9 mouse cellular contexts compared by ENCODE assay signal in the genomic region with DNA sequence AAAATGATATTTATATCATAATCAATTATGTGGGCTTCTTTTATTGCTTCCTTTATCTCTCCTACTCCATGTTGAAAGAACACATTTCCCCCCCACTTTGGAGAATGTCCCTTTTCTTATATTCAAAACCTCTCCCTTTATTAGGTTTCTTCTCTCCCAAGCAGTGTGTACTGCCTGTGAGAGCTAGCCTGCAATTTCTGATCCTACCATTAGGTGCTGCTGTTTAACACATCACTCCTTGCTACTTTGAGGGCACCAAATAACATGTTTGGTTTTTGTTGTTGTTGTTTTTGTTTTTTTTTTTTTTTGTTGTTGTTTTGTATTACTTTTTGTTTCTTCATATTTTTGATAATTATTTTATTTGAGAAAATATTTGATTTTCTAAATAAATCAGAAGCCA.
DNase-seq lines count a peak whose midpoint lies in the region; ATAC-seq and TF ChIP-seq lines count a peak whose summit lies in the region.
"Had no signal": no experiment of that assay in that cellular context is flagged by ENCODE, and none has a peak within 500 bp of the region (broad histone marks: within the 10 kb centered on the region; RNA-seq: fewer than 3 reads in every experiment).

No protein-coding gene starts in this region.

- no peaks in the 10 kb centered on the region for H3K4me1 ChIP-seq in heart, embryonic 12.5 days (replicated peaks)
- H3K4me1 ChIP-seq in midbrain, embryonic 12.5 days, result no peaks in the 10 kb centered on the region
- H3K4me1 ChIP-seq in midbrain, embryonic 13.5 days (replicated peaks), result no peaks in the 10 kb centered on the region
- H3K4me1 ChIP-seq in forebrain, embryonic 13.5 days, result no peaks in the 10 kb centered on the region
- H3K4me1 ChIP-seq: limb, embryonic 12.5 days had no signal

- H3K27me3 ChIP-seq in heart, embryonic 12.5 days (replicated peaks), result no peaks in the 10 kb centered on the region
- H3K27me3 ChIP-seq in midbrain, embryonic 12.5 days, result no peaks in the 10 kb centered on the region
- H3K27me3 ChIP-seq in midbrain, embryonic 13.5 days, result no peaks in the 10 kb centered on the region
- no peaks in the 10 kb centered on the region for H3K27me3 ChIP-seq in forebrain, embryonic 13.5 days
- H3K27me3 ChIP-seq: limb, embryonic 12.5 days had no signal

- no peak for TF ChIP-seq POLR2A in brain, embryonic 14.5 days (IDR thresholded peaks at IDR 0.05; ENCODE audit: borderline replicate concordance, extremely low read depth, insufficient read depth, insufficient read length, poor library complexity, severe bottlenecking)

- H3K36me3 ChIP-seq in heart, embryonic 12.5 days, result no peaks in the 10 kb centered on the region
- no peaks in the 10 kb centered on the region for H3K36me3 ChIP-seq in midbrain, embryonic 12.5 days
- no peaks in the 10 kb centered on the region for H3K36me3 ChIP-seq in midbrain, embryonic 13.5 days
- H3K36me3 ChIP-seq in forebrain, embryonic 13.5 days (ENCODE audit: poor library complexity, severe bottlenecking), result no peaks in the 10 kb centered on the region
- H3K36me3 ChIP-seq: limb, embryonic 12.5 days had no signal

- no peak overlapping the region for H3K4me2 ChIP-seq in heart, embryonic 12.5 days
- no peak overlapping the region for H3K4me2 ChIP-seq in midbrain, embryonic 12.5 days (replicated peaks)
- no peak overlapping the region for H3K4me2 ChIP-seq in midbrain, embryonic 13.5 days (replicated peaks)
- H3K4me2 ChIP-seq in forebrain, embryonic 13.5 days, result no peak overlapping the region
- H3K4me2 ChIP-seq: limb, embryonic 12.5 days had no signal

- peaks cover 6% of the 10 kb centered on the region; the same call in 1 of the 2 replicates for H3K9me3 ChIP-seq in heart, embryonic 12.5 days (replicated peaks)
- 0 out of 2 replicates have a peak, but pooled peaks cover 7% of the 10 kb centered on the region for H3K9me3 ChIP-seq in midbrain, embryonic 12.5 days
- H3K9me3 ChIP-seq in midbrain, embryonic 13.5 days, result no peaks in the 10 kb centered on the region
- no peaks in the 10 kb centered on the region; the same call in 1 of the 2 replicates for H3K9me3 ChIP-seq in forebrain, embryonic 13.5 days (replicated peaks)
- H3K9me3 ChIP-seq: limb, embryonic 12.5 days had no signal

- intact Hi-C loops in heart, postnatal 10 days (cut with DNase I), result loop anchor here (5.0 kb wide), 1 partner anchor 887 kb away; no protein-coding TSS in a partner anchor

- DNase-seq in heart, postnatal 10 days, result peak; percentile 37 to 50
- DNase-seq in brain, embryonic 14.5 days (ENCODE audit: low read depth), result peak; percentile 70
- no peak for DNase-seq in adrenal gland, postnatal 4 days (ENCODE audit: low spot score in 2 of 2)

- no peak overlapping the region for H3K27ac ChIP-seq in heart, embryonic 12.5 days (ENCODE audit: poor library complexity, severe bottlenecking)
- no peak overlapping the region for H3K27ac ChIP-seq in midbrain, embryonic 12.5 days (replicated peaks)
- H3K27ac ChIP-seq in midbrain, embryonic 13.5 days, result no peak overlapping the region
- no peak overlapping the region for H3K27ac ChIP-seq in forebrain, embryonic 13.5 days
- H3K27ac ChIP-seq: limb, embryonic 12.5 days had no signal

- no peak for ATAC-seq in heart, embryonic 12.5 days (ENCODE audit: insufficient number of reproducible peaks, low FRiP score)
- ATAC-seq in midbrain, embryonic 12.5 days (ENCODE audit: low FRiP score, low read depth), result 0 out of 2 replicates have a peak, but pooled peaks have one; percentile 52
- ATAC-seq in midbrain, embryonic 13.5 days, result no peak
- ATAC-seq in neutrophil, adult 5-6 weeks (ENCODE audit: extremely low read depth, insufficient number of reproducible peaks, low FRiP score, poor library complexity, severe bottlenecking), result peak; percentile 77
- ATAC-seq in forebrain, embryonic 13.5 days, result no peak

- H3K4me3 ChIP-seq in heart, embryonic 12.5 days, result no peak overlapping the region
- no peak overlapping the region for H3K4me3 ChIP-seq in midbrain, embryonic 12.5 days
- no peak overlapping the region for H3K4me3 ChIP-seq in midbrain, embryonic 13.5 days (replicated peaks)
- H3K4me3 ChIP-seq in forebrain, embryonic 13.5 days, result no peak overlapping the region
- H3K4me3 ChIP-seq: limb, embryonic 12.5 days had no signal

- TF ChIP-seq CTCF in brain, embryonic 14.5 days (IDR thresholded peaks at IDR 0.05; ENCODE audit: borderline replicate concordance, extremely low read depth, insufficient read depth, insufficient read length), result peak; percentile 54; the same call in 1 of the 2 replicates

- no peak overlapping the region for H3K9ac ChIP-seq in heart, embryonic 12.5 days
- no peak overlapping the region for H3K9ac ChIP-seq in midbrain, embryonic 12.5 days (replicated peaks)
- H3K9ac ChIP-seq in midbrain, embryonic 13.5 days (replicated peaks), result no peak overlapping the region
- no peak overlapping the region for H3K9ac ChIP-seq in forebrain, embryonic 13.5 days
- H3K9ac ChIP-seq: limb, embryonic 12.5 days had no signal

Comparison
In these comparisons a context has a peak if more than half of its experiments do, and no peak if none do; other contexts are left out.
1. ATAC-seq: peak in midbrain, embryonic 12.5 days (single experiment) and neutrophil, adult 5-6 weeks (single experiment); none in heart, embryonic 12.5 days (single experiment), midbrain, embryonic 13.5 days (single experiment) and forebrain, embryonic 13.5 days (single experiment).
2. DNase-seq: peak in heart, postnatal 10 days (2 of 2) and brain, embryonic 14.5 days (single experiment); none in adrenal gland, postnatal 4 days (0 of 2).